Mouse (Mus musculus): ENCODE results near the gene D11Wsu47e. TPM values are rescaled to one million over a fixed set of nuclear protein-coding genes. Genes with fewer than 3 reads are reported as not detected.
"Not testable (repeated sequence)": the region's sequence is repeated elsewhere in the genome, so short reads cannot be mapped to it uniquely, and the experiment has no call there.

D11Wsu47e gene
- polyA plus RNA-seq, 1 experiment from 2014 or later, result 18.8 TPM

DNA sequence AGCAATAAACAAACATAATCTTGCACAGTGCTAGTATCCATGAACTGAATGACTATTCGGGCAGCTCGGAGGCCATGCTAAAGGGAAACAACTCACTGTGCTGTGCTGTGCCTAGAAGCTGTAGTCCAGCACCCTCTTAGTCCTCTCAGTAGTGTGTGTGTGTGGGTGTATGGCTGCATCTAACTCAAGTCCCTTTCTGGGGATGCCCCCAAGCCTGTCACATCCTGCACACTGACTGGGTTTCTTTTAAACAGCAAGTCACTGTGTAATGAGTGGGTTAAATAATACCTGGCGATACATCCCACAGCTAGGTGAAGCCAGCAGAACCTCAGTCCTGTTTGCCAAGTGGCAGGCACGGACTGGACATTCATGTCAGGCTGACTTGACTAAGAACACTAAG is 25.4 kb upstream of the D11Wsu47e start:
- no peaks in the 10 kb centered on the region for H3K4me1 ChIP-seq (ENCODE audit: control insufficient read depth, insufficient read depth, low read length)

GRCm38 (mm10) chr11:113660213-113660612 is 24.0 kb upstream of the D11Wsu47e start:
- H3K9ac ChIP-seq (ENCODE audit: low read depth, low read length); H3K4me1 ChIP-seq (ENCODE audit: control insufficient read depth, insufficient read depth, low read length); H3K9me3 ChIP-seq (ENCODE audit: control insufficient read depth, low read length); ATAC-seq (ENCODE audit: low read depth); DNase-seq (ENCODE audit: low spot score); H3K27me3 ChIP-seq (replicated peaks; ENCODE audit: control insufficient read depth, insufficient read depth, low read length); H3K4me2 ChIP-seq (ENCODE audit: low read depth, low read length); H3K27ac ChIP-seq (replicated peaks; ENCODE audit: low read depth, low read length); H3K4me3 ChIP-seq (ENCODE audit: low read depth, low read length): not testable (repeated sequence)
- WGBS, result 96% methylated on average over 3 of the region's 3 CpGs
- peaks cover 92% of the 10 kb centered on the region for H3K36me3 ChIP-seq (ENCODE audit: control insufficient read depth, insufficient read depth, low read length)

More for the DNA sequence above, 25.4 kb upstream of the D11Wsu47e start:
- WGBS, result 82% methylated on average over 4 of the region's 4 CpGs
- no peaks in the 10 kb centered on the region for H3K27me3 ChIP-seq (replicated peaks; ENCODE audit: control insufficient read depth, insufficient read depth, low read length)
- H3K36me3 ChIP-seq (ENCODE audit: control insufficient read depth, insufficient read depth, low read length), result peaks cover 97% of the 10 kb centered on the region
- no peak overlapping the region for H3K27ac ChIP-seq (replicated peaks; ENCODE audit: low read depth, low read length)
- ATAC-seq (ENCODE audit: low read depth) (no peak), DNase-seq (ENCODE audit: low spot score) (no peak)
- no peak overlapping the region for H3K4me2 ChIP-seq (ENCODE audit: low read depth, low read length)
- H3K9me3 ChIP-seq (ENCODE audit: control insufficient read depth, low read length), result no peaks in the 10 kb centered on the region
- no peak overlapping the region for H3K9ac ChIP-seq (ENCODE audit: low read depth, low read length)
- no peak overlapping the region for H3K4me3 ChIP-seq (ENCODE audit: low read depth, low read length)

- Histone ChIP-seq H3K36me3 (ENCODE audit: control insufficient read depth, insufficient read depth, low read length) (peaks cover 85% of the 10 kb centered on the region), H3K4me3 (ENCODE audit: low read depth, low read length) (no peak overlapping the region), H3K4me2 (ENCODE audit: low read depth, low read length) (no peak overlapping the region), H3K27ac (replicated peaks; ENCODE audit: low read depth, low read length) (no peak overlapping the region), H3K9ac (ENCODE audit: low read depth, low read length) (no peak overlapping the region), H3K4me1 (ENCODE audit: control insufficient read depth, insufficient read depth, low read length) (no peaks in the 10 kb centered on the region), H3K9me3 (ENCODE audit: control insufficient read depth, low read length) (no peaks in the 10 kb centered on the region), H3K27me3 (replicated peaks; ENCODE audit: control insufficient read depth, insufficient read depth, low read length) (no peaks in the 10 kb centered on the region)
- ATAC-seq (ENCODE audit: low read depth), result no peak
- no peak for DNase-seq (ENCODE audit: low spot score)
- WGBS, result 87% methylated on average over 11 of the region's 11 CpGs
Observed at GRCm38 (mm10) chr11:113660940-113661339, 23.3 kb upstream of the D11Wsu47e start.

DNA sequence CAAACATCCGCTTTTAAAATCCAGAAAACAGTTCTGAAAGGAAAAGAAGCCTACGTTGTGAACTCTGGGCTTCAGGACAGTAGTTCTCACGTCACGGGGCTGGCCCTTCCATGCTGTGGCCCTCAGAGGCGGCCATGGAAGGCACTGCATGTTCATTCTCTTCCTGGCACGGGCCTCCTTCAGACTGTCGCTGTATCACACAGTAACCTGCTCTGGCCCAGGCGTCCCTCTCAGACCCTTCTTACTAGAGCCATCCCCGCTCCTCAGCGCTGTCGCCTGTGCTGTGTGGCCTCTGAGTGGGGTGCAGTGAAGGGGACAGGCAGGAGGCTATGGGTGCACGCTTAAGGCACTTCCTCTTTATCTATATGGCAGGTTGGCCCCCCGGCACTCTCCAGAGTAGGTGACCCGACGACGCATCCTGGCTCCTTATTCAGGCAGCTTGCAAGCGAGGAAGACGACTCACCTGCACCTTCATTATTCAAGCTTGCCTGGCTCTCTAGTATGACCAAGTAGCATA is 22.3 kb upstream of the D11Wsu47e start:
- no peak overlapping the region for H3K27ac ChIP-seq (replicated peaks; ENCODE audit: low read depth, low read length)
- H3K36me3 ChIP-seq (ENCODE audit: control insufficient read depth, insufficient read depth, low read length), result peaks cover 75% of the 10 kb centered on the region
- no peaks in the 10 kb centered on the region for H3K4me1 ChIP-seq (ENCODE audit: control insufficient read depth, insufficient read depth, low read length)
- no peaks in the 10 kb centered on the region for H3K27me3 ChIP-seq (replicated peaks; ENCODE audit: control insufficient read depth, insufficient read depth, low read length)
- ATAC-seq (ENCODE audit: low read depth) (no peak), DNase-seq (ENCODE audit: low spot score) (no peak)
- H3K9ac ChIP-seq (ENCODE audit: low read depth, low read length), result no peak overlapping the region
- H3K4me3 ChIP-seq (ENCODE audit: low read depth, low read length), result no peak overlapping the region
- H3K9me3 ChIP-seq (ENCODE audit: control insufficient read depth, low read length), result no peaks in the 10 kb centered on the region
- H3K4me2 ChIP-seq (ENCODE audit: low read depth, low read length), result no peak overlapping the region
- 94% methylated on average over 18 of the region's 18 CpGs for WGBS

DNA sequence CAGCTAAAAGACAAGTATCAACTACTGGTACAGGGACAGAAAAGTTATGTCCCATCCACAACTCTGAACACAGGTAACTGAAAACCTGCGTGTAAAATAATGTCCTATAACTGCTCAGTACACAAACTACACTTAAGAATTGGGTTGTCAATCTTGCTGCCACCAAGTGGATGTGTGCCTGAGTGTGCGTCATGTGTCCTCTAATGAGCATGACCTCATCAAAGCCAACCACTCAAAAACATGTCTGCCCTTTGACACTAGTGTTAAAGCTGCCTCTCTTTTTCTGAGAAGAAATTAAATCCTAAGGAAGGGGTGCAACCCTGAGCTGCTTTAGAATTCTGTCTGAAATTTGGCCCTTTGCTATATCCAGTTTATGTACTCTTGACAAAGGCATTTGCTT is 19.9 kb upstream of the D11Wsu47e start:
- Histone ChIP-seq H3K4me1 (ENCODE audit: control insufficient read depth, insufficient read depth, low read length) (no peaks in the 10 kb centered on the region), H3K27me3 (replicated peaks; ENCODE audit: control insufficient read depth, insufficient read depth, low read length) (no peaks in the 10 kb centered on the region), H3K9me3 (ENCODE audit: control insufficient read depth, low read length) (no peaks in the 10 kb centered on the region), H3K4me2 (ENCODE audit: low read depth, low read length) (no peak overlapping the region), H3K27ac (replicated peaks; ENCODE audit: low read depth, low read length) (no peak overlapping the region), H3K4me3 (ENCODE audit: low read depth, low read length) (no peak overlapping the region), H3K36me3 (ENCODE audit: control insufficient read depth, insufficient read depth, low read length) (peaks cover 60% of the 10 kb centered on the region), H3K9ac (ENCODE audit: low read depth, low read length) (no peak overlapping the region)
- no peak for DNase-seq (ENCODE audit: low spot score)
- ATAC-seq (ENCODE audit: low read depth), result no peak
- WGBS, result 81% methylated on average over 2 of the region's 2 CpGs

DNA sequence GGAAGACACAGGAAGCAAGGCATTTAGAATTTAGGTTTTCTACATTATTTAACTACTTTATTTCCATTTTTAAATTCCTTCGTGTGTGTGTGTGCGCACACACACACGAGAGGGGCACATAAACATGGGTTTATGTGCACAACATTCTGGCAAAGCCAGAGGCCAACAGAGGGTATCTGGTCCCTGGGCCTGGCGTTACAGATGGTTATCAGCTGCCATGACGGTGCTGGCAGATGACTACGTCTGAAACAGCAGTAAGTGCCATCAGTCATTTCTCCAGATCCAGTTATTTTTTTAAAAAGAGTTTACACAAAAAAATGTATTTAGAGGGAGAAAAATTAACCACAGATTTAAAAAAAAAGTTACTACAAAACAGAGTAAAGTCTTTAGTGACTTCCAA is 18.0 kb upstream of the D11Wsu47e start:
- Histone ChIP-seq H3K4me1 (ENCODE audit: control insufficient read depth, insufficient read depth, low read length) (no peaks in the 10 kb centered on the region), H3K4me2 (ENCODE audit: low read depth, low read length) (no peak overlapping the region), H3K4me3 (ENCODE audit: low read depth, low read length) (no peak overlapping the region), H3K27me3 (replicated peaks; ENCODE audit: control insufficient read depth, insufficient read depth, low read length) (no peaks in the 10 kb centered on the region), H3K9ac (ENCODE audit: low read depth, low read length) (no peak overlapping the region), H3K9me3 (ENCODE audit: control insufficient read depth, low read length) (no peaks in the 10 kb centered on the region), H3K36me3 (ENCODE audit: control insufficient read depth, insufficient read depth, low read length) (peaks cover 44% of the 10 kb centered on the region), H3K27ac (replicated peaks; ENCODE audit: low read depth, low read length) (no peak overlapping the region)
- DNase-seq (ENCODE audit: low spot score) (no peak), ATAC-seq (ENCODE audit: low read depth) (no peak)
- WGBS, result 73% methylated on average over 6 of the region's 6 CpGs

DNA sequence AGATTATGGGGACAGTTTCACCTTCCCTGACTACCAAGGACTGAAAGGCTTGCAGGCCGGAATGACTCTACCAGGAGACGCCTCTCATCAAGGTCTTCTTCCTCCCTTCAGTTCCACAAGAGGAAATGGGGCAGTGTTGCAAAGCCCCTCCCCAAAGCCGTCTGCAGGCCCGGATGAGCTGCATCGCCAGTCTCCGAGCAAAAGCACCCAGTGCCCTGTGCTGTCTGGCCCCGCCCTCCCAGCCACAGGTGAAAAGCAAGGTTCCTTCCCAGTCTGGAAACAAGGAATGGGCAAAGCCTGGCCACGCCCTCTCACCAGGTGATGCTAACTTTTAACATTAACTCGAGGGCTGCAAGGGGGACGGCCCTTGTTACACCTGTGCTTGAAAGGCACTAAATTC is 17.6 kb upstream of the D11Wsu47e start:
- Histone ChIP-seq H3K36me3 (ENCODE audit: control insufficient read depth, insufficient read depth, low read length) (peaks cover 44% of the 10 kb centered on the region), H3K4me1 (ENCODE audit: control insufficient read depth, insufficient read depth, low read length) (no peaks in the 10 kb centered on the region), H3K9ac (ENCODE audit: low read depth, low read length) (no peak overlapping the region), H3K27me3 (replicated peaks; ENCODE audit: control insufficient read depth, insufficient read depth, low read length) (no peaks in the 10 kb centered on the region), H3K9me3 (ENCODE audit: control insufficient read depth, low read length) (no peaks in the 10 kb centered on the region), H3K27ac (replicated peaks; ENCODE audit: low read depth, low read length) (0 out of 2 replicates have a peak overlapping the region, but pooled peaks have one; percentile 15), H3K4me2 (ENCODE audit: low read depth, low read length) (no peak overlapping the region), H3K4me3 (ENCODE audit: low read depth, low read length) (no peak overlapping the region)
- DNase-seq (ENCODE audit: low spot score) (no peak), ATAC-seq (ENCODE audit: low read depth) (no peak)
- 56% methylated on average over 10 of the region's 10 CpGs for WGBS

DNA sequence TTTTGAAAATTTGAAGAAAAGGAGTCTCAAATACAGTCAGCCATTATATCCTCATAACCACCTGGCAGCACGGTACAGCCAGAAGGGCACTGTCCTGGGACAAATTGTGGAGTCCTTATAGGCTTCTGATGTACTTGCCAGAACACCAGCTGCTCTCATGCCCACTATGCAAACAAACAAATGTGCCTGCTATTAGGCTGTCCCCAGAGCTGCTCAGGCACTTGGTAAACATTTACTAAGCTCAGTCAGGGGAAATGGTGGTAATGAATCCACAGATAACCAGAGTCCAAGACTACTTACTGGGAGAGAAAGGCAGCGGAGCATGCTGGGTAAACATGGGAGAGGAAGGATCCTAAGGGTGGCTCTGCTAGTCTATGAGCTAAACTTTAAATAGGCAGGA is 17.1 kb upstream of the D11Wsu47e start:
- no peak for ATAC-seq (ENCODE audit: low read depth)
- 72% methylated on average over 2 of the region's 2 CpGs for WGBS
- no peaks in the 10 kb centered on the region for H3K4me1 ChIP-seq (ENCODE audit: control insufficient read depth, insufficient read depth, low read length)
- no peak for DNase-seq (ENCODE audit: low spot score)
- H3K36me3 ChIP-seq (ENCODE audit: control insufficient read depth, insufficient read depth, low read length), result peaks cover 43% of the 10 kb centered on the region
- H3K27me3 ChIP-seq (replicated peaks; ENCODE audit: control insufficient read depth, insufficient read depth, low read length), result no peaks in the 10 kb centered on the region
- no peak overlapping the region for H3K9ac ChIP-seq (ENCODE audit: low read depth, low read length)
- no peak overlapping the region for H3K4me3 ChIP-seq (ENCODE audit: low read depth, low read length)
- 0 out of 2 replicates have a peak overlapping the region, but pooled peaks have one; percentile 15 for H3K27ac ChIP-seq (replicated peaks; ENCODE audit: low read depth, low read length)
- no peak overlapping the region for H3K4me2 ChIP-seq (ENCODE audit: low read depth, low read length)
- no peaks in the 10 kb centered on the region for H3K9me3 ChIP-seq (ENCODE audit: control insufficient read depth, low read length)

DNA sequence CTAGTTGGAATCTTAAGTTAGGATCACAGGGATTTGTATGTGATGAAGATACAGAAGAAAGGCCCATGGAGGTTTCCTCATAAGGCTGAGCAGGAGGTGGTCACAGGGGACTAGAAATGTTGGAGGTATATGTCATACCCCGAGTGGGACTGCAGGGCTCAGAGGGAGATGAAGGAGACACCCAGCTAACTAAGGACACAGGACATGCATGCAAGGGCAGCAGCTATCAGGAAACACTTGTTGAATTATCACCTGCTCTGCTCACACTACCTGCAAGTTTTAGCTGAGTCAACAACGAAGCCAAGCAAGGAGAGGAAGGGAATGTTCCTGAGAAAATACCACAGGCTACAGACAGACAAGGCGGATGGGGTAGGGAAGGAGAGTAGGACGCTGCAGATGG is 16.5 kb upstream of the D11Wsu47e start:
- H3K9me3 ChIP-seq (ENCODE audit: control insufficient read depth, low read length), result no peaks in the 10 kb centered on the region
- no peaks in the 10 kb centered on the region for H3K4me1 ChIP-seq (ENCODE audit: control insufficient read depth, insufficient read depth, low read length)
- ATAC-seq (ENCODE audit: low read depth) (no peak), DNase-seq (ENCODE audit: low spot score) (no peak)
- no peaks in the 10 kb centered on the region for H3K27me3 ChIP-seq (replicated peaks; ENCODE audit: control insufficient read depth, insufficient read depth, low read length)
- no peak overlapping the region for H3K9ac ChIP-seq (ENCODE audit: low read depth, low read length)
- H3K4me3 ChIP-seq (ENCODE audit: low read depth, low read length), result no peak overlapping the region
- H3K4me2 ChIP-seq (ENCODE audit: low read depth, low read length), result no peak overlapping the region
- no peak overlapping the region for H3K27ac ChIP-seq (replicated peaks; ENCODE audit: low read depth, low read length)
- H3K36me3 ChIP-seq (ENCODE audit: control insufficient read depth, insufficient read depth, low read length), result peaks cover 42% of the 10 kb centered on the region
- 80% methylated on average over 4 of the region's 4 CpGs for WGBS

Data from embryonic facial prominence, embryonic 14.5 days (tissue).